20 mouse cellular contexts compared by ENCODE assay signal in genomic region chr4:114304654-114305053, GRCm38 (mm10).
A peak's percentile ranks its signal among the peaks of the same experiment; 100 is the strongest.
DNase-seq lines count a peak whose midpoint lies in the region; ATAC-seq and TF ChIP-seq lines count a peak whose summit lies in the region.
"Had no signal": no experiment of that assay in that cellular context is flagged by ENCODE, and none has a peak within 500 bp of the region (broad histone marks: within the 10 kb centered on the region; RNA-seq: fewer than 3 reads in every experiment).

No protein-coding gene starts in this region.

- peaks cover 32% of the 10 kb centered on the region for H3K4me1 ChIP-seq in kidney, adult 2 months (ENCODE audit: control insufficient read depth, insufficient read depth, low read length)
- H3K4me1 ChIP-seq in lung, embryonic 14.5 days (ENCODE audit: insufficient read depth): no peaks in the 10 kb centered on the region
- H3K4me1 ChIP-seq in kidney, postnatal 0 days (replicated peaks; ENCODE audit: insufficient read depth, low read length): no peaks in the 10 kb centered on the region
- H3K4me1 ChIP-seq in liver, embryonic 11.5 days (replicated peaks; ENCODE audit: control insufficient read depth, insufficient read depth, low read length): no peaks in the 10 kb centered on the region
- H3K4me1 ChIP-seq: hindbrain, embryonic 12.5 days; hindbrain, embryonic 15.5 days had no signal

- 6% methylated on average over 1 of the region's 1 CpGs for WGBS in kidney, adult 2 months
- 16% methylated on average over 1 of the region's 1 CpGs for WGBS in lung, embryonic 14.5 days
- 8% methylated on average over 1 of the region's 1 CpGs for WGBS in kidney, postnatal 0 days
- WGBS in liver, embryonic 11.5 days: 46% methylated on average over 1 of the region's 1 CpGs

- H3K9ac ChIP-seq in lung, embryonic 14.5 days: no peak overlapping the region
- no peak overlapping the region for H3K9ac ChIP-seq in kidney, postnatal 0 days (ENCODE audit: low read depth, low read length)
- no peak overlapping the region for H3K9ac ChIP-seq in liver, embryonic 11.5 days (ENCODE audit: low read depth, low read length)
- H3K9ac ChIP-seq: forebrain, postnatal 0 days; hindbrain, embryonic 12.5 days; hindbrain, embryonic 15.5 days had no signal

- no peaks in the 10 kb centered on the region for H3K27me3 ChIP-seq in kidney, adult 2 months (replicated peaks; ENCODE audit: control insufficient read depth, insufficient read depth, low read length)
- no peaks in the 10 kb centered on the region for H3K27me3 ChIP-seq in lung, embryonic 14.5 days (ENCODE audit: insufficient read depth, low read length)
- 0 out of 2 replicates have a peak, but pooled peaks cover 3% of the 10 kb centered on the region for H3K27me3 ChIP-seq in kidney, postnatal 0 days (ENCODE audit: insufficient read depth, low read length)
- H3K27me3 ChIP-seq in liver, embryonic 11.5 days (replicated peaks; ENCODE audit: control insufficient read depth, insufficient read depth, low read length): no peaks in the 10 kb centered on the region
- H3K27me3 ChIP-seq: hindbrain, embryonic 12.5 days; hindbrain, embryonic 15.5 days had no signal

- no peak overlapping the region for H3K4me3 ChIP-seq in kidney, adult 2 months (ENCODE audit: insufficient read depth, low read depth, low read length)
- H3K4me3 ChIP-seq in lung, embryonic 14.5 days (ENCODE audit: low read depth, low read length): no peak overlapping the region
- no peak overlapping the region for H3K4me3 ChIP-seq in kidney, postnatal 0 days (replicated peaks; ENCODE audit: low read depth, low read length)
- H3K4me3 ChIP-seq in liver, embryonic 11.5 days (ENCODE audit: low read depth, low read length): no peak overlapping the region
- H3K4me3 ChIP-seq: hindbrain, embryonic 12.5 days; hindbrain, embryonic 15.5 days had no signal

- H3K9me3 ChIP-seq in lung, embryonic 14.5 days (ENCODE audit: low read depth, low read length): no peaks in the 10 kb centered on the region
- H3K9me3 ChIP-seq in kidney, postnatal 0 days (replicated peaks; ENCODE audit: low read length): no peaks in the 10 kb centered on the region
- no peaks in the 10 kb centered on the region for H3K9me3 ChIP-seq in liver, embryonic 11.5 days (ENCODE audit: control insufficient read depth, low read length)
- H3K9me3 ChIP-seq: hindbrain, embryonic 12.5 days; hindbrain, embryonic 15.5 days had no signal

- no peak for ATAC-seq in lung, embryonic 14.5 days (ENCODE audit: insufficient read depth)
- ATAC-seq in kidney, postnatal 0 days (replicated peaks; ENCODE audit: low FRiP score, low read depth): peak; percentile 73; the same call in 1 of the 2 replicates
- ATAC-seq in liver, embryonic 11.5 days (replicated peaks; ENCODE audit: low FRiP score): no peak
- ATAC-seq: activated CD4-positive, CD25-positive, alpha-beta regulatory T cell, adult 4 months; forebrain, embryonic 14.5 days; forebrain, postnatal 0 days had no signal

- TF ChIP-seq POLR2A in kidney, adult 2 months (IDR thresholded peaks at IDR 0.05; ENCODE audit: low read depth, low read length): no peak

- H3K4me2 ChIP-seq in lung, embryonic 14.5 days: no peak overlapping the region
- no peak overlapping the region for H3K4me2 ChIP-seq in kidney, postnatal 0 days (ENCODE audit: low read length)
- H3K4me2 ChIP-seq in liver, embryonic 11.5 days: no peak overlapping the region
- H3K4me2 ChIP-seq: heart, embryonic 11.5 days; hindbrain, embryonic 12.5 days; hindbrain, embryonic 15.5 days had no signal

- peak overlapping the region; percentile 38; the same call in 1 of the 2 replicates for H3K27ac ChIP-seq in kidney, adult 2 months (ENCODE audit: insufficient read depth, low read depth, low read length)
- H3K27ac ChIP-seq in lung, embryonic 14.5 days (ENCODE audit: low read depth): no peak overlapping the region
- H3K27ac ChIP-seq in kidney, postnatal 0 days: no peak overlapping the region
- H3K27ac ChIP-seq in liver, embryonic 11.5 days (ENCODE audit: low read depth, low read length): no peak overlapping the region
- H3K27ac ChIP-seq: hindbrain, embryonic 12.5 days; hindbrain, embryonic 15.5 days had no signal

- no peak for TF ChIP-seq CTCF in kidney, adult 2 months (conservative IDR thresholded peaks at IDR 0.05; ENCODE audit: insufficient read depth, insufficient read length, low read depth, low read length)
- peak; percentile 16; the same call in 1 of the 2 replicates for TF ChIP-seq CTCF in lung, embryonic 14.5 days (IDR thresholded peaks at IDR 0.05; ENCODE audit: low read depth)
- TF ChIP-seq CTCF in kidney, postnatal 0 days (IDR thresholded peaks at IDR 0.05; ENCODE audit: low read depth): peak; percentile 60

- DNase-seq in kidney, adult 2 months: peak; percentile 33
- DNase-seq in kidney, adult 18-20 months: no peak
- DNase-seq in lung, embryonic 14.5 days: no peak
- no peak for DNase-seq in lung, postnatal 36 days
- peak; percentile 84 for DNase-seq in kidney, postnatal 0 days (ENCODE audit: low spot score)
- DNase-seq in kidney, postnatal 4 days: peak; percentile 14 to 39
- DNase-seq in cerebellum, adult 9-10 months: no peak
- no peak for DNase-seq in liver, embryonic 11.5 days (ENCODE audit: low spot score)
- DNase-seq: adrenal gland, adult 8-10 months; adrenal gland, postnatal 25 days; cerebellum, adult 11-12 months; cerebellum, adult 8-10 months; cerebellum, postnatal 14 days; forebrain, postnatal 0 days; gastrocnemius, postnatal 25 days had no signal

- H3K36me3 ChIP-seq in kidney, adult 2 months (ENCODE audit: control insufficient read depth, insufficient read depth, low read length): no peaks in the 10 kb centered on the region
- no peaks in the 10 kb centered on the region for H3K36me3 ChIP-seq in lung, embryonic 14.5 days (ENCODE audit: insufficient read depth)
- no peaks in the 10 kb centered on the region for H3K36me3 ChIP-seq in kidney, postnatal 0 days (ENCODE audit: insufficient read depth, low read length)
- H3K36me3 ChIP-seq in liver, embryonic 11.5 days (ENCODE audit: control insufficient read depth, insufficient read depth, low read length): no peaks in the 10 kb centered on the region
- H3K36me3 ChIP-seq: hindbrain, embryonic 12.5 days; hindbrain, embryonic 15.5 days had no signal

Comparison
In these comparisons a context has a peak if more than half of its experiments do, and no peak if none do; other contexts are left out.
1. DNase-seq: peak in kidney, adult 2 months (single experiment), kidney, postnatal 0 days (single experiment) and kidney, postnatal 4 days (2 of 2); none in kidney, adult 18-20 months (single experiment), lung, embryonic 14.5 days (single experiment), lung, postnatal 36 days (single experiment), cerebellum, adult 9-10 months (single experiment) and liver, embryonic 11.5 days (single experiment).